Mouse (Mus musculus): ENCODE results near the gene U2surp. TPM values are rescaled to one million over a fixed set of nuclear protein-coding genes. Genes with fewer than 3 reads are reported as not detected.

Gene U2surp
- polyA plus RNA-seq, 1 experiment from 2014 or later: 139 TPM

DNA sequence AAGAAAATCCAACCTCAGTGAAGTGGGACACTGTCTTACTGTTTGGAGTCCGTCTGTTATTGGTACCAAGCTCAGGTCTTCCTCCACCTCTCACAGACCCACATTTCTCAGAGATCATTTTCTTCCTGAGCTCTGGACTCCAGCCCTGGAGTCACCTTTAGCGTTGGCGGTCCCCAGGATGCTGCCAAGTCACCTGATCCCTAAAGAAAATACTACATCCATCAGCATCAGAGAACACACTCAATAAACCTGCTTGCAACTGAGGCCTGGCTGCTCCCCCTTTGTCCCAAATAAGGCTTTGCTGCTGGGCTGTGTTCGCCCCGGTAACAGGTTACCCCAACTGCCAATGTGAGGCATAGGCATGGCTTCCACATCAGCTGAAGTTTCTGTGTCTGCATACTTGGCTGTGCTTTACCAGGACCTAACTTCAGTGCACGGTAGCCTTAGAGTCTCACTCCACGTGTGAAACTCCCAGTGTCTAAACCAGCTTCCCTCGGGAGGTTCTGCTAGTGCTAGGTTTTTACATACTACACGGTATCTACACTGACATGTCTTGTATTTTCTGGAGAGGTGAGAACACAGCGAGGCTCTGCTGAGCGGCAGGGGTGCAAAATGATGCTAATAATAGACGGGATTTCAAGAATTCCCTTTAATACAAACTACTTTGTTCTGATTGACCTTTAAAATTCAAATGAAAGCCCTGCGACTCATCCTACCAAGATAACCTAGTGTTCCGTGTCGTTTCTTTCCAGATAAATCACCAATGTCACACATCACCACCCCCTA lies 38.0 kb upstream of the U2surp start:
- no peak for DNase-seq (ENCODE audit: low spot score)
- no peak overlapping the region for H3K4me3 ChIP-seq
- H3K4me1 ChIP-seq: peaks cover 5% of the 10 kb centered on the region
- no peaks in the 10 kb centered on the region for H3K9me3 ChIP-seq (replicated peaks)
- peaks cover 5% of the 10 kb centered on the region; the same call in 1 of the 2 replicates for H3K27me3 ChIP-seq (ENCODE audit: low read depth, poor library complexity, severe bottlenecking)
- WGBS: 73% methylated on average over 15 of the region's 15 CpGs
- H3K36me3 ChIP-seq: no peaks in the 10 kb centered on the region
- no peak overlapping the region for H3K27ac ChIP-seq (replicated peaks)

DNA sequence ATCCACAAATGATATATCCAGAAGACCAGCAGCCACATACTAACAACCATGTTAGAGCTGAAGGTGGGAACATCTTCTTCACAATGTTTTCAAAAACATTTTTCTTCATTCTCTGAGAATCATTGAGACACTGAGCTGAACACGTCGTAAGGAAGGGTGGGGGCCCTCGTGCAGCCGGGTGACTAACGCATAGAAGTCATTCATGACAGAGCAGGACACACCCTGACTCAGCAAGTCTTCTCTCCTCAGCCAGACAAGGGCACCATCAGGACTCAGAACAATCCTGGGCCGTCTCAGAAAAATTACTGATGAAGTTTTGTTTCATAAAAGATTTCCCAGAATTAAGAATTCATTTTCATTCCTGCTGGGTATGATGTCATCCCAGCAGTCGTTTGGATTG lies 34.9 kb upstream of the U2surp start:
- no peak for DNase-seq (ENCODE audit: low spot score)
- WGBS: 77% methylated on average over 7 of the region's 7 CpGs
- Histone ChIP-seq H3K36me3 (no peaks in the 10 kb centered on the region), H3K27me3 (ENCODE audit: low read depth, poor library complexity, severe bottlenecking) (no peaks in the 10 kb centered on the region), H3K4me3 (no peak overlapping the region), H3K27ac (replicated peaks) (no peak overlapping the region), H3K4me1 (peaks cover 5% of the 10 kb centered on the region), H3K9me3 (replicated peaks) (no peaks in the 10 kb centered on the region)

DNA sequence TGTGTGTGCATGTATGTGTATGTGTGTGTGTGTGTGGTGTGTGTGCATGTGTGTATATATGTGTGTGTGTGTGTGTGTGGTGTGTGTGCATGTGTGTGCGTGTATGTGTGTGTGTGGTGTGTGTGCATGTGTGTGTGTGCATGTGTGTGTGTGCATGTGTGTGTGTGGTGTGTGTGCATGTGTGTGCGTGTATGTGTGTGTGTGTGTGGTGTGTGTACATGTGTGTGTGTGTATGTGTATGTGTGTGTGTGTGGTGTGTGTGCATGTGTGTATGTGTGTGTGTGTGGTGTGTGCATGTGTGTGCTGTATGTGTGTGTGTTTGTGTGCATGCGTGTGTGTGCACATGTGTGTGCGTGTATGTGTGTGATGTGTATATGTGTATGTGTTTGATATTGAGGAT lies 32.8 kb upstream of the U2surp start:
- H3K27ac ChIP-seq (replicated peaks): no peak overlapping the region
- no peaks in the 10 kb centered on the region for H3K9me3 ChIP-seq (replicated peaks)
- no peaks in the 10 kb centered on the region for H3K27me3 ChIP-seq (ENCODE audit: low read depth, poor library complexity, severe bottlenecking)
- DNase-seq (ENCODE audit: low spot score): no peak
- H3K36me3 ChIP-seq: no peaks in the 10 kb centered on the region
- WGBS: 82% methylated on average over 4 of the region's 4 CpGs
- H3K4me1 ChIP-seq: no peaks in the 10 kb centered on the region
- H3K4me3 ChIP-seq: no peak overlapping the region

DNA sequence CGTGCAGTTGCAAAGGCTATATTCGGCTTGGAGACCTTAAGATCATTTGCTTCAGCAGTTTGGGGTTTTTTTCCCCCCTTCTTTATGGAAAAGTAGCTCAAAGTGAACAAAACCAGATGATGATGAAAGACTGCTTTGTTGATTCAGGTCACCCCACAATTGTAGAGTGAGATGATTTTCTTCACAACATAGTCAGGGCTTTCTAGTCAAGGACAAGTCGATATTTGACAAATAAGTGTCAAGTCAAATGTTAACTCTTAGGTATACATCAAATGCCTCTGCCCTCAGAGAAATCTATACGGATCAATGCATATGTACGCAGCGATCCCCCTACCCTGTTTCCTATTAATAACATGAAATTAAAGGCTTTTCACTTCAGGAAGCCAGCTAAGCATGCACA lies 30.7 kb upstream of the U2surp start:
- no peaks in the 10 kb centered on the region for H3K36me3 ChIP-seq
- no peaks in the 10 kb centered on the region for H3K9me3 ChIP-seq (replicated peaks)
- DNase-seq (ENCODE audit: low spot score): no peak
- no peaks in the 10 kb centered on the region for H3K27me3 ChIP-seq (ENCODE audit: low read depth, poor library complexity, severe bottlenecking)
- H3K4me1 ChIP-seq: no peaks in the 10 kb centered on the region
- 87% methylated on average over 6 of the region's 6 CpGs for WGBS
- H3K4me3 ChIP-seq: no peak overlapping the region
- H3K27ac ChIP-seq (replicated peaks): no peak overlapping the region

DNA sequence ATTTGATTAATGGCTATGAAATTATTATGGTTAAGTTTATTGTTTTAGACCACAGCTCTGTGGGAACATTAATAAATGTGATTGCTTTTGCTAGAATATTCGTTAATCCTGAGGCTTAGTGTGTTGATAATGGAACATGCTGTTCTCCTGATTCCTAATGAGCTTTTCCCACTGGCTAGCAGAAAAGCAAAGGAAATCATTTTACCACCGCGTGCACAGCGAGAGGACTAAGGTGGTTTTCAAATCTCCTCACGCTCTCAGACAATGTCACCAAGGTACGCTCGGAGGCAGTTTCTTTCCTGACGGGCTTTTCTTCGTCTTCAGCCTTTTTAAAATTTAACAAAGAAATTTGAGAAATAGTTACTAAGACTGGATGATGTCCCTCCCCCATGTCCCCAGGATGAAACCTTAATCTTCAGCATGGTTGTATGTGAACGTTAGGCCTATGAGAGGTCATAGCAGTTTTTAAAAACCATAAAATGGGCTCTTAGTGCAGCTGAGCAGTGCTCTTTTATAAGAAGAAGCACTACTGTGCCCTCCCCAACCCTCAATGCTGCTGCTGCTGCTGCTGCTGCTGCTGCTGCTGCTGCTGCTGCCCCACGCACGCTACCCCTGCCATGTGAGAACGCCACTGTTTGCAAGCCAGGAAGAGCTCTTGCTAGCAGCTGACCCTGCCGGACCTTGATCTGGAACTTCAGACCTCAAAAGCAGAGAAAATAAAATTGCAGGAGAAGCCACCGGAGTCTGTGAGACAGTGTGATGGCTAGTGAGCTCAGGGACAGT lies 30.0 kb upstream of the U2surp start:
- no peak overlapping the region for H3K27ac ChIP-seq (replicated peaks)
- H3K4me3 ChIP-seq: no peak overlapping the region
- no peaks in the 10 kb centered on the region for H3K9me3 ChIP-seq (replicated peaks)
- H3K27me3 ChIP-seq (ENCODE audit: low read depth, poor library complexity, severe bottlenecking): no peaks in the 10 kb centered on the region
- 88% methylated on average over 15 of the region's 15 CpGs for WGBS
- DNase-seq (ENCODE audit: low spot score): no peak
- H3K4me1 ChIP-seq: no peaks in the 10 kb centered on the region
- no peaks in the 10 kb centered on the region for H3K36me3 ChIP-seq

DNA sequence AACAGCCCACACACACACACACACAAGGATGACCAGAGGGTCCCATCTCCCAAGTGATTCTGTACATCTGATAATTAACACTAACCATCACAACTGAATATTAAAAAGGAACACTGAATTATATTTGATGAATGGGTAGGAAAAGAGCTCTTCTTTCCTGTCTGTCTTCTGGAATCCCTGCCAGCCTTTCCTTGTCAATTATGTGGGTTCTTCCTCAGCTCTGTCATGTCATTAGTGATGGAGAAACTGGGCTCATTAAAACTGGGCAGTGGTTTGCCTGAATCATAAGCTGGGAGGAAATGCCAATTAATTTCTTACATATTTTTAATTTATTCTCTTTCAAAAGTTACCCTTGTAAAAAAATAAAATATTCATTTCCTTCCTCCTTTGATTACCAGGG lies 29.4 kb upstream of the U2surp start:
- Histone ChIP-seq H3K27me3 (ENCODE audit: low read depth, poor library complexity, severe bottlenecking) (no peaks in the 10 kb centered on the region), H3K36me3 (no peaks in the 10 kb centered on the region), H3K9me3 (replicated peaks) (no peaks in the 10 kb centered on the region), H3K4me3 (no peak overlapping the region), H3K4me1 (no peaks in the 10 kb centered on the region), H3K27ac (replicated peaks) (no peak overlapping the region)
- DNase-seq (ENCODE audit: low spot score): no peak

DNA sequence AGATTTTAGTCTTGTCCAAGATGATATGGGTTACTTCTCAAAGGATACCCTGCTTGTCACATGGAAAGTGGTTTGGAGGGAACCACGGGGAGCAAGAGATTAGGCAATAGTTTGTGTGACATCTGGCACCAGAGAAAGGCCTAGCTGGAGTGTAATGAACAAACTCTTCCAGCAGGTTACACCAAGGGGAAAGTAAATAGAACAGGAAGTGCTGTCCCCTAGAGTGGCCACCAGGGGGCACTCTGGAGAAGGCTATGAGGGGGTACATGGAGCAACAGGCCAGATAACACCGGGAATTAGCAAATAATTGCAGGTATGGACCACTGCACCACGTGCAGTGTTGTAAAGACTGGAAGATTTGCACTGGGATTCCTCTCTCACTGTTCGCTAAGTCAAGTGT lies 28.7 kb upstream of the U2surp start:
- DNase-seq (ENCODE audit: low spot score): no peak
- Histone ChIP-seq H3K4me1 (no peaks in the 10 kb centered on the region), H3K9me3 (replicated peaks) (no peaks in the 10 kb centered on the region), H3K36me3 (no peaks in the 10 kb centered on the region), H3K27me3 (ENCODE audit: low read depth, poor library complexity, severe bottlenecking) (no peaks in the 10 kb centered on the region), H3K27ac (replicated peaks) (no peak overlapping the region), H3K4me3 (no peak overlapping the region)
- 63% methylated on average over 4 of the region's 4 CpGs for WGBS

DNA sequence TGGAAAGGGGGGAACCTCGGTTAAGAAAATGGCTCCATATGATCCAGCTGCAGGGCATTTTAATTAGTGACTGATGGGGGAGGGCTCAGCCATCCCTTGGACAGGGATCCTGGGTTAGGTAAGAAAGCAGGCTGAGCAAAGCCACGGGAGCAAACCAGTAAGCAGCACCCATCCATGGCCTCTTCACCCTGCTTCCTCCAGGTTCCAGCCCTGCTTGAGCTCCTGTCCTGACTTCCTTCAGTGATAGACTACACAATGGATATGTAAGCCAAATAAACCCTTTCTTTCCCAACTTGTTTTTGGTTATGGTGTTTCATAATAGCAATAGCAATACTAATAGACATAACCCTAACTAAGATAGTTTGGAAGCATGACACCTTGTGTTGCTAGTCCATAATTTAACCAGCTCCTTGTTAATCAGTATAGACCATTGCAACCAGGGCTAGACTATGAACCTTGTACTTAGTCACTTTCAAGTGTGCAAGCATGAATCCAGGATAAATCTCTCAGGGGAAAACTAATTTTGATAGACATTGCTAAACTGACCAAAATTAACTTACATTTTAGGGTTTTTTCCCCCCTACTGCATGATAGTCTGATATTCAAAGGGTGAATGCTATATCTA lies 27.5 kb upstream of the U2surp start:
- Histone ChIP-seq H3K27ac (replicated peaks) (no peak overlapping the region), H3K36me3 (no peaks in the 10 kb centered on the region), H3K9me3 (replicated peaks) (no peaks in the 10 kb centered on the region), H3K4me3 (no peak overlapping the region), H3K27me3 (ENCODE audit: low read depth, poor library complexity, severe bottlenecking) (no peaks in the 10 kb centered on the region), H3K4me1 (no peaks in the 10 kb centered on the region)
- DNase-seq (ENCODE audit: low spot score): no peak
- 79% methylated on average over 2 of the region's 2 CpGs for WGBS

DNA sequence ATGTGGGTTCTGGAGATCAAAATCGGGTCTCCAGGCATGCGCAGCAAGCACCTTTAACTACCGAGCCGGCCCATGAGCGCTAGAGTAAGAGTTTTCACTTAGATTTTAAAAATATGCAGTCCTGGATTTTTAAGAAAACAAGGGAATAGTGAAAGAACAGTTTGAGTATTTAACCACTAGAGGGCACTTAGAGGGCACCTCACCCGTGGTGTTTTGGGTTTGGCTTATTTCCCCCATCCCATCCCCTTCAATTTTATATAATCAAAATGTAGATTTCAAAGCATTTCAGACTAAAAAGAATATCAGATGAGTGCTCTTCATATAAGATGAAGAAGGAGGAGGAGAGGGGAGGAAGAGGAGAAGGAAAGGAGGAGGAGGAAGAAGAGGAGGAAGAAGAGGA lies 22.0 kb upstream of the U2surp start:
- H3K4me3 ChIP-seq: no peak overlapping the region
- no peak for DNase-seq (ENCODE audit: low spot score)

DNA sequence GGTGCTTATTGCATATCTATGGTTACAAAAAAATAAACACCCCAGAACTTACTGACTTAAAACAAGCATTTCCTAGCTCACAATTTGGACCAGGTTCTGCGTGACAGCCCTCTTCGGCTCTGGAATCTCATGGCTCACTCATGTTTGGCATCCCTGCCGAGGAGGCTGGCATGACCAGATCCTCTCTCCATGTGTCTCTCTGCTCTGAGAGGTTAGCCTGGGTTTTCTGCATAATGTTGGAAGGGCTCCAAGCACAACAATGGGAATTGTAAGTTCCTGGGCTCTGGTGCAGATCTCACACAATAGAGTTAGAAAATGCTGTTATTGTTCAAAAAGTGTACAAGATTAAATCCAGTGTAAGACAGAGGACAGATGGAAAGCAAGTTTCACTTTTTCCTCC lies 19.3 kb upstream of the U2surp start:
- 78% methylated on average over 3 of the region's 3 CpGs for WGBS
- DNase-seq (ENCODE audit: low spot score): no peak
- H3K27me3 ChIP-seq (ENCODE audit: low read depth, poor library complexity, severe bottlenecking): no peaks in the 10 kb centered on the region
- H3K9me3 ChIP-seq (replicated peaks): no peaks in the 10 kb centered on the region
- no peaks in the 10 kb centered on the region; the same call in 1 of the 2 replicates for H3K4me1 ChIP-seq
- H3K27ac ChIP-seq (replicated peaks): no peak overlapping the region
- H3K36me3 ChIP-seq: no peaks in the 10 kb centered on the region
- H3K4me3 ChIP-seq: no peak overlapping the region

More for the DNA sequence above, 22.0 kb upstream of the U2surp start:
- Histone ChIP-seq H3K27ac (replicated peaks) (no peak overlapping the region), H3K36me3 (no peaks in the 10 kb centered on the region), H3K4me1 (no peaks in the 10 kb centered on the region; the same call in 1 of the 2 replicates), H3K9me3 (replicated peaks) (no peaks in the 10 kb centered on the region), H3K27me3 (ENCODE audit: low read depth, poor library complexity, severe bottlenecking) (no peaks in the 10 kb centered on the region)
- WGBS: 49% methylated on average over 6 of the region's 6 CpGs

DNA sequence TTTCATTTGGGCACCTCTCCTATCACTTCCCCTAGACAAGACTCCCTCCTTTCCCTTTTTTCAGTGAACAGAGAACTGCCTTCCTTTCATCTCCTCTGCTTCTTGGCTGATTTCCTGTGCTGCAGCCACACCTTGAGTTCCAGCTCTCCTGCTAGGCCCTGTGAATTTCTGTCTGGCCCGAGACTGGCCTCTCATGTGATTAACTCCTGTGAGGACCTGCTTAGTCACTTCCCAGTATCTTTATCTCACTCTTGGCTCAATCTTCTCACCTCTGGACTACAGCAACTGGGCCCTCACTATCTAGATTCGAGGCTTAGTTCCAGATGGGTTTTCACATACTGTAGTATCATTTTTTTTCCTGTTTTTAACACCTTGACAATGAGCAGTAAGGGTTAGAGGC lies 15.9 kb upstream of the U2surp start:
- no peak for DNase-seq (ENCODE audit: low spot score)
- 61% methylated on average over 2 of the region's 2 CpGs for WGBS
- no peaks in the 10 kb centered on the region for H3K27me3 ChIP-seq (ENCODE audit: low read depth, poor library complexity, severe bottlenecking)

DNA sequence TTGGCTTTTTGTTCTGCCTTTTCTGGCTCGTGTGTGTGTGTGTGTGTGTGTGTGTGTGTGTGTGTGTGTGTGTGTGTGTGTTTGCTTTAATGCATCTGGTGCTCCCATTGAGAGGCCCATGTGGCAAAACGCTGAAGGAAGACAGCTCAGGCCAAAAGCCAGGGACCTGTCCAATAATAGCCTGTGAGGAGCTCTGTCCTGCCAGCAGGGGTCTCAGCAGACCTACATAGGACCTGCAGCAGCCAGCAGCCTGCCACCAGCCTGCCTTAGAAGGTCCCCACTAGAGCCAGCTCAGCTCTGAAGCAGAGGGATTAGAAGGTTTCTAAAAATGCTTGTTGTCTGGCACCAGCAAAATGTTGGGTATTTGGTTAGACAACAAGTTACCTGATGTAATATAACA lies 14.2 kb upstream of the U2surp start:
- H3K27me3 ChIP-seq (ENCODE audit: low read depth, poor library complexity, severe bottlenecking): no peaks in the 10 kb centered on the region
- H3K4me1 ChIP-seq: no peaks in the 10 kb centered on the region; the same call in 1 of the 2 replicates

More for the DNA sequence above, 15.9 kb upstream of the U2surp start:
- no peak overlapping the region for H3K4me3 ChIP-seq
- no peaks in the 10 kb centered on the region; the same call in 1 of the 2 replicates for H3K4me1 ChIP-seq
- no peaks in the 10 kb centered on the region for H3K9me3 ChIP-seq (replicated peaks)
- H3K27ac ChIP-seq (replicated peaks): no peak overlapping the region
- H3K36me3 ChIP-seq: no peaks in the 10 kb centered on the region

DNA sequence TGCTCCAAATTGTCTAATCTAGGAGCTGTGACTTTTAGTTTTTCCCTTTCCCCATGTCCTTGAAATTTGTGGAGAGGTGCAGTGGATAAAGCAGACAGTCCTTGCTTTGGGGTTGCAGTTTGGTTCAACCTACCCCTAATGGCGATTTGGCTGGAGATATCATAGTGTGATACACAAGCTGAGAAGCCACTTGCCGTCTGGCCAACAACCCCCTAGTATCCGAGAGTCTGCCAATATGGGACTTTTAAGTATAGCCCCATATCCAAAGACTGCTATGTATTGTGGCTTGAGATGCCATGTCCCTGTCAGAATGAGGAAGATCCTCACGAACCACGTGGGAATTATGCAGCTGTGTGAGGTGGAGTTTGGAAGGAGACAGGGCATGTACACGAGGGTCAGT lies 13.6 kb upstream of the U2surp start:
- no peak for DNase-seq (ENCODE audit: low spot score)
- Histone ChIP-seq H3K36me3 (no peaks in the 10 kb centered on the region), H3K27me3 (ENCODE audit: low read depth, poor library complexity, severe bottlenecking) (no peaks in the 10 kb centered on the region), H3K27ac (replicated peaks) (no peak overlapping the region), H3K4me3 (no peak overlapping the region), H3K4me1 (no peaks in the 10 kb centered on the region), H3K9me3 (replicated peaks) (no peaks in the 10 kb centered on the region)
- WGBS: 84% methylated on average over 6 of the region's 6 CpGs

More for the DNA sequence above, 14.2 kb upstream of the U2surp start:
- H3K27ac ChIP-seq (replicated peaks): no peak overlapping the region
- H3K4me3 ChIP-seq: no peak overlapping the region
- 29% methylated on average over 2 of the region's 2 CpGs for WGBS
- DNase-seq (ENCODE audit: low spot score): peak; percentile 24
- no peaks in the 10 kb centered on the region for H3K36me3 ChIP-seq
- no peaks in the 10 kb centered on the region for H3K9me3 ChIP-seq (replicated peaks)

All from midbrain, embryonic 10.5 days (tissue).